Mouse (Mus musculus): ENCODE measurements around the gene Fry. TPM values are rescaled to one million over a fixed set of nuclear protein-coding genes. Genes with fewer than 3 reads are reported as not detected.

Gene Fry
- total and polyA plus RNA-seq, 2 experiments from 2014 or later = 47.6 to 130 TPM

DNA sequence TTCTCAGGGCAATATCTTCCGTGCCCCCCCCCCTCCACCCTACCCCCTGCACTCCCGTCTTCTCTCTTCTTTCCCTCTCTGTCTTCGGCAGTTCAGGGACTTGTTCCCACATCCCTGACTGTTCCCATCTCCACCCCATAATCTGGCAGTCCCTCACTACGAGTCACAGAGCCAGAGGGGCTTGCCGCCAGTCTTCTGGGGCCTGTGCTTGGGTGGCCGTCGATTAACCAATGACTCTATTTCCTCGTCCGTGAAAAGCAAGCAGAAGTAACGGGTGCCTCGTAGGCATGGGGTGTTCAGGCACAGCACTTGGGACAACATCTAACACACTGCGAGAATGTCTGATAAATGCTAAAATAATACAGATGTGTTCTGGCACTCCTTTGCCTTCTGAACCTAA lies 144.7 kb downstream of the Fry start:
- Histone ChIP-seq H3K36me3 (ENCODE audit: insufficient read depth) (no peaks in the 10 kb centered on the region), H3K4me2 (ENCODE audit: low read depth) (peak overlapping the region; percentile 68), H3K27ac (ENCODE audit: low read depth, low read length) (no peak overlapping the region), H3K4me1 (ENCODE audit: insufficient read depth) (0 out of 2 replicates have a peak, but pooled peaks cover 7% of the 10 kb centered on the region), H3K27me3 (ENCODE audit: insufficient read depth, low read length) (no peaks in the 10 kb centered on the region), H3K9ac (no peak overlapping the region), H3K9me3 (ENCODE audit: low read length) (no peaks in the 10 kb centered on the region), H3K4me3 (ENCODE audit: low read depth, low read length) (peak overlapping the region; percentile 60; the same call in 1 of the 2 replicates)
- no peak for ATAC-seq
- no peak for TF ChIP-seq CTCF (IDR thresholded peaks at IDR 0.05; ENCODE audit: low read depth)
- no peak for DNase-seq
- 70% methylated on average over 12 of the region's 12 CpGs for WGBS

DNA sequence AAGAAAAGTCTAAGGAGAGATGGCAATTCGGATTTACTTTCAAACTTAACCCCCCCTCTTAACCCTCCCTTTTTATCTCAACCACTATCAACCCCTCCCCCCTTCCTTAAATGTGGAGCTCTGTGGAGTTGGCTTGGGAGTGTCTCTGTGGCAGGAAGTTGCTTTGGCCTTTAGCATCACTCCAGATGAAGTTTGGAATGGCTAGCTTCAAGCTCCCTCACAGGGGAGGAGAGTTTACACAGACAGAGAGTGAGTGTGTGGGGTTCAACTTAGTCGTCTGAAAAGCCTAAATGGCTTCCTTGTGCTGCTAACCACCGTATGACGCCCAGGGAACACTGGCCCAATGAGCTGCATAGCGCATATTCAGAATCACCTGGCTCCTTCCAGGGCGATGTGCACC lies 145.2 kb downstream of the Fry start:
- WGBS = 86% methylated on average over 6 of the region's 6 CpGs
- ATAC-seq (no peak), DNase-seq (no peak)
- Histone ChIP-seq H3K9me3 (ENCODE audit: low read length) (no peaks in the 10 kb centered on the region), H3K9ac (no peak overlapping the region), H3K36me3 (ENCODE audit: insufficient read depth) (0 out of 2 replicates have a peak, but pooled peaks cover 3% of the 10 kb centered on the region), H3K4me3 (ENCODE audit: low read depth, low read length) (no peak overlapping the region), H3K27ac (ENCODE audit: low read depth, low read length) (no peak overlapping the region), H3K27me3 (ENCODE audit: insufficient read depth, low read length) (no peaks in the 10 kb centered on the region), H3K4me2 (ENCODE audit: low read depth) (no peak overlapping the region), H3K4me1 (ENCODE audit: insufficient read depth) (0 out of 2 replicates have a peak, but pooled peaks cover 7% of the 10 kb centered on the region)
- TF ChIP-seq CTCF (IDR thresholded peaks at IDR 0.05; ENCODE audit: low read depth) = no peak

DNA sequence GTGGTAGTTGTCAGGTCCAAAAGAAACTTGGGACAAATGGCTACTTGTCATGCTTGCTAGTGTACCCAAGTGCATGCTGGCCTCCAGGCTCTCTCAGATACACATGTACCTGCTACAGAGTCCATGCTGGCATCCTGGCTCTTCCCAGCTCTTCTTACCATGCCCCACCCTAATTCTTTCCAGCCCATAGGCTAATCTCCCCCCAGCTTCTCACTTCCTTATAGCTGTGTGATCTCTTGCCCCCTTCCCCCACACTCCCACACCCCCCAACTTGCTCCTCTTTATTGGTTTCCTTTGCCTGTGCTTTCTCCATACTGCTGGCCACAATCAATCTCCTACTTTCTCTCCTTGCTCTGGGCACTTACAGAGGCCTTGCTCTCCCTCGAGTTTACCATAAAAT lies 146.6 kb downstream of the Fry start:
- Histone ChIP-seq H3K4me1 (ENCODE audit: insufficient read depth) (0 out of 2 replicates have a peak, but pooled peaks cover 7% of the 10 kb centered on the region), H3K9me3 (ENCODE audit: low read length) (no peaks in the 10 kb centered on the region), H3K27me3 (ENCODE audit: insufficient read depth, low read length) (no peaks in the 10 kb centered on the region), H3K36me3 (ENCODE audit: insufficient read depth) (0 out of 2 replicates have a peak, but pooled peaks cover 5% of the 10 kb centered on the region), H3K4me2 (ENCODE audit: low read depth) (no peak overlapping the region), H3K27ac (ENCODE audit: low read depth, low read length) (no peak overlapping the region), H3K9ac (no peak overlapping the region), H3K4me3 (ENCODE audit: low read depth, low read length) (no peak overlapping the region)
- 43% methylated on average over 1 of the region's 1 CpGs for WGBS
- no peak for DNase-seq
- TF ChIP-seq CTCF (IDR thresholded peaks at IDR 0.05; ENCODE audit: low read depth) = no peak
- ATAC-seq = no peak

DNA sequence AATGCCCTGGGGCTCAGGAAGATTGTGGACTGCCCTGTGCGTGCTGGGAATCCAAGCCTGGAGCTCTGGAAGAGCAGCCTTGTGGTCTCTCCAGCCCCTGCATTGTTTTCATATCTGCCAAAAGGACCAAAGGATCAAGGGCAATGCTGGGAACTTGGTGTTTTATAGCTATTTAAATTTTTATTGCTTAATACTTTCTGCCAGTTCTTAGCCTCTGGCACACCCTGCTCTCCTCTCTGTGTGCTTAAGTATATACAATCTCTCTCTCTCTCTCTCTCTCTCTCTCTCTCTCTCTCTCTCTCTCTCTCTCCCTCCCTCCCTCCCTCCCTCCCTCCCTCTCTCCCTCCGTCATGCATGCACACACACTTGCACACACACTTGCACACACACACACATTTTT lies 147.5 kb downstream of the Fry start:
- DNase-seq (no peak), ATAC-seq (no peak)
- TF ChIP-seq CTCF (IDR thresholded peaks at IDR 0.05; ENCODE audit: low read depth) = no peak
- Histone ChIP-seq H3K4me1 (ENCODE audit: insufficient read depth) (0 out of 2 replicates have a peak, but pooled peaks cover 7% of the 10 kb centered on the region), H3K9me3 (ENCODE audit: low read length) (no peaks in the 10 kb centered on the region), H3K27me3 (ENCODE audit: insufficient read depth, low read length) (no peaks in the 10 kb centered on the region), H3K27ac (ENCODE audit: low read depth, low read length) (no peak overlapping the region), H3K36me3 (ENCODE audit: insufficient read depth) (0 out of 2 replicates have a peak, but pooled peaks cover 5% of the 10 kb centered on the region), H3K4me2 (ENCODE audit: low read depth) (no peak overlapping the region), H3K9ac (no peak overlapping the region), H3K4me3 (ENCODE audit: low read depth, low read length) (no peak overlapping the region)
- 58% methylated on average over 2 of the region's 2 CpGs for WGBS

DNA sequence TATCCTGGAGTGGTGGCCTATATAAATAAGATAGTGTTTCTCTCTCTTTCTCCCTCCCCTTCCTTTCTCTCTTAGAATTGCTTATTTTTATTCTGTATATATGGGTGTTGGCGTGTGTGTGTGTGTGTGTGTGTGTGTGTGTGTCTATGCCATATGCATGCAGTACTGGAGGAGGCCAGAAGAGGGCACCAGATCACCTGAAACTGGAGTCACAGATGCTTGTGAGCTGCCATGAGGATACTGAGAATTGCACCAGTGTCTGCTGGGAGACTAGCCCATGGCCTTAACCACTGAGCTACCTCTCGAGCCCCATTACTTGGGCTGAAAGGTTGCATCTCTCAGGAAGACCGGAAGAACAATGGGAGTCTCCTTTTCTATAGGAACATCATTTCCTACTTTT lies 149.8 kb downstream of the Fry start:
- DNase-seq (peak; percentile 8), ATAC-seq (no peak)
- TF ChIP-seq CTCF (IDR thresholded peaks at IDR 0.05; ENCODE audit: low read depth) = peak; percentile 51
- Histone ChIP-seq H3K36me3 (ENCODE audit: insufficient read depth) (0 out of 2 replicates have a peak, but pooled peaks cover 5% of the 10 kb centered on the region), H3K9me3 (ENCODE audit: low read length) (no peaks in the 10 kb centered on the region), H3K27ac (ENCODE audit: low read depth, low read length) (no peak overlapping the region), H3K27me3 (ENCODE audit: insufficient read depth, low read length) (no peaks in the 10 kb centered on the region), H3K9ac (no peak overlapping the region), H3K4me2 (ENCODE audit: low read depth) (no peak overlapping the region), H3K4me3 (ENCODE audit: low read depth, low read length) (no peak overlapping the region), H3K4me1 (ENCODE audit: insufficient read depth) (0 out of 2 replicates have a peak, but pooled peaks cover 3% of the 10 kb centered on the region)
- 92% methylated on average over 3 of the region's 3 CpGs for WGBS

DNA sequence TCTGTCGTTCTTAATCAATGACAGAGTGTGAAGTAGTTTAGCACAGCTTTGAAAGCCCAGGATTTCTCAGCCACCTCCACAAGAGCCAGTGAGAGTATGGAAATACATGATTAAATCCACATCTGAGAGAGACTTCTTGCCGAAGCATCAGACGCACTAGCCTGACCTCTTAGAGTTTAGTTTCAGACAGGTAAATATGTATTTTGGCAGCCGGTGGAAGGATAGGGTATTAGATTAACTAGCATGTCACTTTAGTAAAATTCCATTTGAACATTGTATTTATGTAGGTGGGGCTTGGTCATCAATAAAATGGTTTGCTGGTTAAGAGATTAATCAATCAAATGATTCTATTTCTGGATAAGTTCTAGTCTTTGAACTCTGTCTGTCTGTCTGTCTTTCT lies 152.0 kb downstream of the Fry start:
- no peak overlapping the region for H3K4me2 ChIP-seq (ENCODE audit: low read depth)
- H3K27ac ChIP-seq (ENCODE audit: low read depth, low read length) = no peak overlapping the region
- DNase-seq (no peak), ATAC-seq (no peak)
- H3K4me3 ChIP-seq (ENCODE audit: low read depth, low read length) = no peak overlapping the region
- 0 out of 2 replicates have a peak, but pooled peaks cover 5% of the 10 kb centered on the region for H3K36me3 ChIP-seq (ENCODE audit: insufficient read depth)
- H3K9me3 ChIP-seq (ENCODE audit: low read length) = no peaks in the 10 kb centered on the region
- no peak overlapping the region for H3K9ac ChIP-seq
- 69% methylated on average over 4 of the region's 4 CpGs for WGBS
- no peak for TF ChIP-seq CTCF (IDR thresholded peaks at IDR 0.05; ENCODE audit: low read depth)
- no peaks in the 10 kb centered on the region for H3K4me1 ChIP-seq (ENCODE audit: insufficient read depth)
- no peaks in the 10 kb centered on the region for H3K27me3 ChIP-seq (ENCODE audit: insufficient read depth, low read length)

DNA sequence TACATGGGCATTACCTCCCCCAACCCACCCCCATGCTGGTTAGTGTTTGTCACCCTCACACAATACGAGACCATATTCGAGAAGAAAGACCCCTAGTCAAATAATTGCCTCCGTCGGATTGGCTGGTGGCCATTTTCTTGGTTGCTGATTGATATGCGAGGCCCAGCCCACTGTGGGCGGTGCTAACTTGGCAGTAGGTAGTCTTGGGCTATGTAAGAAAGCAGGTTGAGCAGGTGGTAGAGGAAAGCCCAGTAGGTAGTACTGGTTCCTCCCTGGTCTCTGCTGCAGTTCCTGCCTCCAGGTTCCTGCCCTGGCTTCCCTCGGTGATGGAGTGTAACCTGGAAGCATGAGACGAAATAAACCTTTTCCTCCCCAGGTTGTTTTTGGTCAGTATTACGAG lies 153.7 kb downstream of the Fry start:
- Histone ChIP-seq H3K27me3 (ENCODE audit: insufficient read depth, low read length) (no peaks in the 10 kb centered on the region), H3K9ac (no peak overlapping the region), H3K27ac (ENCODE audit: low read depth, low read length) (no peak overlapping the region), H3K36me3 (ENCODE audit: insufficient read depth) (0 out of 2 replicates have a peak, but pooled peaks cover 5% of the 10 kb centered on the region), H3K4me3 (ENCODE audit: low read depth, low read length) (no peak overlapping the region), H3K4me1 (ENCODE audit: insufficient read depth) (no peaks in the 10 kb centered on the region), H3K9me3 (ENCODE audit: low read length) (no peaks in the 10 kb centered on the region), H3K4me2 (ENCODE audit: low read depth) (no peak overlapping the region)
- DNase-seq (no peak), ATAC-seq (no peak)
- TF ChIP-seq CTCF (IDR thresholded peaks at IDR 0.05; ENCODE audit: low read depth) = no peak
- 88% methylated on average over 9 of the region's 9 CpGs for WGBS
